Mouse (Mus musculus) spleen, postnatal 4 days (tissue): ENCODE data around the gene Olfr596.
"Not testable (repeated sequence)": the region's sequence is repeated elsewhere in the genome, so short reads cannot be mapped to it uniquely, and the experiment has no call there.

Experiments used
- DNase-seq, 2 experiments: peaks; one replicate each; pipeline ENCODE4 v3.0.0; 2022; ENCODE audit warnings: low spot score in 2 of 2

Gene Olfr596

GRCm38 (mm10) chr7:103305348-103305747 is at the start of gene Olfr596:
TSS of gene Olfr596 (plus strand) at chr7:103305648.
- DNase-seq = not testable (repeated sequence)

GRCm38 (mm10) chr7:103316015-103316414 is 10.6 kb downstream of the Olfr596 start, which contains the start of gene Olfr597:
TSS of gene Olfr597 (plus strand) at chr7:103316315.
- not testable (repeated sequence) for DNase-seq

- no peak for DNase-seq
Observed at GRCm38 (mm10) chr7:103323268-103323667, 17.8 kb downstream of the Olfr596 start, which contains the start of gene Olfr598. TSS of gene Olfr598 (plus strand) at chr7:103323568.

DNA sequence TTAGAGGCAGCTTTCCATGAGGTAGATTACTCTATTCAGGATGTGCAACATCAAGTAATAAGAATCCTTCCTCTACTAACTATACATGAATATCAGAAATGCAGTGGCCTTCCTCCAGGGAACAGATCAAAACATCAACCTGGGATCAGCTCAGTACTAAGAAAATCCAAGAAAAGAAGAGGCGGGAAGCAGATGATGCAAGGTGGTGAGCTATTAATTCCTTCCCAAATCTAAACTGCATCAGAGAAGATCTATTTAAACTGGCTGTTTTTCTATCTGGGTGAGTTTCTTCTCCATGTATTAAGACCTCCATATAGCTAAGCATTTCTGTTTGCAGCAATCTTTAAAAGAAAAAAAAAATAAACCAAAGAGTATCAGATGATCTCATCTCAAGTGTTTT is 30.2 kb downstream of the Olfr596 start, which contains the start of gene Olfr599:
Olfr599 (plus strand) TSS at position 301 of the 400 bp plus-strand sequence.
- DNase-seq = no peak

DNA sequence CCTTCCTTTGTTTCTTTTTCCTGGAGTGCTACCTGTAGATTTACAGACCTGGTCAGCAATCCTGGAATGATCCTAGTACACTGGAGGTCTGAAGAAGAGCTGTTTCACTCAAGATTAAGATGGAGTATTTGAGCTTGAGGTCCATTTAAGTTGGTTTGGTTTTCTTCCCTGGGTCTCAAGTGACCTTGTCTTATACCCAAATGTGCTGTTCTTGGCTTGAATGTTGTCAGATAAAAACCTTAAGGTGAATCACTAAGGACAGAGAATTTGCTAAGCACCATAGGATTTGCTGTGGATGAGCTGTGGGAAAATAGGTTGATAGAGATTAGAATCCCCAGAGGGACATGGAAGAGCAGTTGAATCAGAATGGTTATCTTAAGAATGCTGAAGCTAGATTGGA is 44.1 kb downstream of the Olfr596 start, which contains the start of gene Olfr600:
Olfr600 (minus strand) TSS at position 101 of the 400 bp plus-strand sequence.
- DNase-seq = no peak
